11 mouse cellular contexts compared by ENCODE assay signal in genomic region chr6:72685165-72685564, GRCm38 (mm10).
A peak's percentile ranks its signal among the peaks of the same experiment; 100 is the strongest.
DNase-seq lines count a peak whose midpoint lies in the region; ATAC-seq lines count a peak whose summit lies in the region.
"Had no signal": no experiment of that assay in that cellular context is flagged by ENCODE, and none has a peak within 500 bp of the region (broad histone marks: within the 10 kb centered on the region; RNA-seq: fewer than 3 reads in every experiment).

No protein-coding gene starts in this region.

- H3K27me3 ChIP-seq in kidney, embryonic 15.5 days: no peaks in the 10 kb centered on the region
- H3K27me3 ChIP-seq in embryonic facial prominence, embryonic 10.5 days (replicated peaks; ENCODE audit: low read depth, poor library complexity, severe bottlenecking): no peaks in the 10 kb centered on the region
- no peaks in the 10 kb centered on the region for H3K27me3 ChIP-seq in heart, embryonic 13.5 days (replicated peaks)
- no peaks in the 10 kb centered on the region for H3K27me3 ChIP-seq in limb, embryonic 13.5 days
- H3K27me3 ChIP-seq in midbrain, embryonic 11.5 days (ENCODE audit: control insufficient read depth, insufficient read depth, low read length): no peaks in the 10 kb centered on the region; the same call in 1 of the 2 replicates
- peaks cover 3% of the 10 kb centered on the region; the same call in 1 of the 2 replicates for H3K27me3 ChIP-seq in hindbrain, embryonic 11.5 days (ENCODE audit: control insufficient read depth, insufficient read depth, low read length)
- H3K27me3 ChIP-seq: forebrain, embryonic 12.5 days had no signal

- no peak for ATAC-seq in kidney, embryonic 15.5 days (replicated peaks; ENCODE audit: low FRiP score)
- no peak for ATAC-seq in heart, embryonic 13.5 days (ENCODE audit: extremely low read depth, insufficient number of reproducible peaks, low FRiP score, low TSS enrichment)
- ATAC-seq in limb, embryonic 13.5 days (ENCODE audit: low FRiP score, low read depth): peak; percentile 38; the same call in 1 of the 2 replicates
- no peak for ATAC-seq in midbrain, embryonic 11.5 days (ENCODE audit: low FRiP score)
- no peak for ATAC-seq in hindbrain, embryonic 11.5 days (ENCODE audit: low FRiP score)
- ATAC-seq: CD4-positive, CD25-positive, alpha-beta regulatory T cell, adult 4 months had no signal

- H3K36me3 ChIP-seq in kidney, embryonic 15.5 days: no peaks in the 10 kb centered on the region
- H3K36me3 ChIP-seq in embryonic facial prominence, embryonic 10.5 days (replicated peaks): peaks cover 14% of the 10 kb centered on the region; the same call in 1 of the 2 replicates
- H3K36me3 ChIP-seq in heart, embryonic 13.5 days: no peaks in the 10 kb centered on the region
- H3K36me3 ChIP-seq in limb, embryonic 13.5 days: peaks cover 5% of the 10 kb centered on the region; the same call in 1 of the 2 replicates
- H3K36me3 ChIP-seq in midbrain, embryonic 11.5 days (ENCODE audit: control insufficient read depth, insufficient read depth, low read length): no peaks in the 10 kb centered on the region
- H3K36me3 ChIP-seq in hindbrain, embryonic 11.5 days (ENCODE audit: control insufficient read depth, insufficient read depth, low read length): no peaks in the 10 kb centered on the region
- H3K36me3 ChIP-seq: forebrain, embryonic 12.5 days had no signal

- H3K9ac ChIP-seq in kidney, embryonic 15.5 days: no peak overlapping the region
- peak overlapping the region; percentile 33; the same call in 1 of the 2 replicates for H3K9ac ChIP-seq in heart, embryonic 13.5 days
- H3K9ac ChIP-seq in limb, embryonic 13.5 days: no peak overlapping the region
- H3K9ac ChIP-seq in midbrain, embryonic 11.5 days (ENCODE audit: low read length): no peak overlapping the region
- H3K9ac ChIP-seq in hindbrain, embryonic 11.5 days (ENCODE audit: low read depth, low read length): no peak overlapping the region
- H3K9ac ChIP-seq: forebrain, embryonic 12.5 days had no signal

- WGBS in kidney, embryonic 15.5 days: 49% methylated on average over 9 of the region's 9 CpGs
- WGBS in embryonic facial prominence, embryonic 10.5 days: 70% methylated on average over 9 of the region's 9 CpGs
- WGBS in heart, embryonic 13.5 days: 30% methylated on average over 9 of the region's 9 CpGs
- WGBS in limb, embryonic 13.5 days: 58% methylated on average over 9 of the region's 9 CpGs
- 79% methylated on average over 9 of the region's 9 CpGs for WGBS in midbrain, embryonic 11.5 days
- 66% methylated on average over 9 of the region's 9 CpGs for WGBS in hindbrain, embryonic 11.5 days

- peaks cover 67% of the 10 kb centered on the region for H3K4me1 ChIP-seq in kidney, embryonic 15.5 days
- peaks cover 67% of the 10 kb centered on the region for H3K4me1 ChIP-seq in embryonic facial prominence, embryonic 10.5 days
- peaks cover 74% of the 10 kb centered on the region for H3K4me1 ChIP-seq in heart, embryonic 13.5 days
- H3K4me1 ChIP-seq in limb, embryonic 13.5 days: peaks cover 88% of the 10 kb centered on the region
- peaks cover 12% of the 10 kb centered on the region for H3K4me1 ChIP-seq in midbrain, embryonic 11.5 days (ENCODE audit: control insufficient read depth, insufficient read depth, low read length)
- no peaks in the 10 kb centered on the region for H3K4me1 ChIP-seq in hindbrain, embryonic 11.5 days (replicated peaks; ENCODE audit: control insufficient read depth, insufficient read depth, low read length)

- H3K9me3 ChIP-seq in kidney, embryonic 15.5 days (replicated peaks): no peaks in the 10 kb centered on the region
- no peaks in the 10 kb centered on the region for H3K9me3 ChIP-seq in embryonic facial prominence, embryonic 10.5 days
- H3K9me3 ChIP-seq in heart, embryonic 13.5 days: no peaks in the 10 kb centered on the region
- no peaks in the 10 kb centered on the region for H3K9me3 ChIP-seq in limb, embryonic 13.5 days
- H3K9me3 ChIP-seq in midbrain, embryonic 11.5 days (ENCODE audit: control insufficient read depth, low read length): no peaks in the 10 kb centered on the region
- no peaks in the 10 kb centered on the region for H3K9me3 ChIP-seq in hindbrain, embryonic 11.5 days (ENCODE audit: control insufficient read depth, low read length)
- H3K9me3 ChIP-seq: forebrain, embryonic 12.5 days had no signal

- DNase-seq in kidney, adult 9 months: no peak
- no peak for DNase-seq in embryonic facial prominence, embryonic 10.5 days (ENCODE audit: low spot score)
- DNase-seq in spleen, postnatal 14 days (ENCODE audit: low spot score in 2 of 2): no peak
- no peak for DNase-seq in midbrain, embryonic 11.5 days (ENCODE audit: low spot score, missing footprints)
- DNase-seq in hindbrain, embryonic 11.5 days (ENCODE audit: low spot score): no peak
- DNase-seq: adrenal gland, postnatal 14 days had no signal

- no peak overlapping the region for H3K4me2 ChIP-seq in kidney, embryonic 15.5 days
- H3K4me2 ChIP-seq in heart, embryonic 13.5 days: peak overlapping the region; percentile 28
- no peak overlapping the region for H3K4me2 ChIP-seq in limb, embryonic 13.5 days (replicated peaks)
- H3K4me2 ChIP-seq in midbrain, embryonic 11.5 days: no peak overlapping the region
- no peak overlapping the region for H3K4me2 ChIP-seq in hindbrain, embryonic 11.5 days (replicated peaks; ENCODE audit: low read depth, low read length)
- H3K4me2 ChIP-seq: forebrain, embryonic 12.5 days had no signal

- peak overlapping the region; percentile 75 for H3K27ac ChIP-seq in kidney, embryonic 15.5 days
- peak overlapping the region; percentile 52 for H3K27ac ChIP-seq in embryonic facial prominence, embryonic 10.5 days (replicated peaks)
- peak overlapping the region; percentile 76 for H3K27ac ChIP-seq in heart, embryonic 13.5 days (replicated peaks)
- H3K27ac ChIP-seq in limb, embryonic 13.5 days: peak overlapping the region; percentile 65; the same call in 1 of the 2 replicates
- H3K27ac ChIP-seq in midbrain, embryonic 11.5 days (ENCODE audit: low read depth, low read length): no peak overlapping the region
- no peak overlapping the region for H3K27ac ChIP-seq in hindbrain, embryonic 11.5 days (ENCODE audit: low read depth, low read length)
- H3K27ac ChIP-seq: forebrain, embryonic 12.5 days had no signal

- no peak overlapping the region for H3K4me3 ChIP-seq in kidney, embryonic 15.5 days (replicated peaks)
- H3K4me3 ChIP-seq in embryonic facial prominence, embryonic 10.5 days: no peak overlapping the region
- no peak overlapping the region for H3K4me3 ChIP-seq in heart, embryonic 13.5 days
- H3K4me3 ChIP-seq in limb, embryonic 13.5 days: no peak overlapping the region
- no peak overlapping the region for H3K4me3 ChIP-seq in midbrain, embryonic 11.5 days (ENCODE audit: low read depth, low read length)
- no peak overlapping the region for H3K4me3 ChIP-seq in hindbrain, embryonic 11.5 days (ENCODE audit: low read depth, low read length)
- H3K4me3 ChIP-seq: forebrain, embryonic 12.5 days had no signal

Comparison
In these comparisons a context has a peak if more than half of its experiments do, and no peak if none do; other contexts are left out.
1. H3K27ac ChIP-seq: peak in kidney, embryonic 15.5 days (single experiment), embryonic facial prominence, embryonic 10.5 days (single experiment), heart, embryonic 13.5 days (single experiment) and limb, embryonic 13.5 days (single experiment); none in midbrain, embryonic 11.5 days (single experiment) and hindbrain, embryonic 11.5 days (single experiment).